Mouse (Mus musculus): ENCODE data around the gene Dmrt1. TPM values are rescaled to one million over a fixed set of nuclear protein-coding genes. Genes with fewer than 3 reads are reported as not detected.

Dmrt1 gene
- polyA plus RNA-seq (2014; fragmentation: Illumina TruSeq; extraction: RNeasy Lipid Tissue Mini Kit (QIAGEN cat#74804); ENCODE audit: low read depth, low replicate concordance): not detected

GRCm38 (mm10) chr19:25505360-25506196, at the start of gene Dmrt1:
TSS of gene Dmrt1 (plus strand) at chr19:25505618.

GRCm38 (mm10) chr19:25610015-25610410, 104.6 kb downstream of the Dmrt1 start, which contains the start of gene Dmrt3:
TSS of gene Dmrt3 (plus strand) at chr19:25610301.

Other genes with a start within 250 kb of the Dmrt1 start
- not detected for gene Dmrt3, start 104.7 kb downstream of the Dmrt1 start, polyA plus RNA-seq (2014; fragmentation: Illumina TruSeq; extraction: RNeasy Lipid Tissue Mini Kit (QIAGEN cat#74804); ENCODE audit: low read depth, low replicate concordance)
- not detected for gene Dmrt2, start 166.8 kb downstream of the Dmrt1 start, polyA plus RNA-seq (2014; fragmentation: Illumina TruSeq; extraction: RNeasy Lipid Tissue Mini Kit (QIAGEN cat#74804); ENCODE audit: low read depth, low replicate concordance)